Mouse (Mus musculus) B cell, adult 62 days (primary cell): ENCODE results near the gene Pradc1. TPM values are rescaled to one million over a fixed set of nuclear protein-coding genes. Genes with fewer than 3 reads are reported as not detected.

Experiments
- total RNA-seq: library from RNA; stranded (reverse); gene quantifications from 4 replicates; pipeline ENCODE4 v1.2.4, GENCODE M21; 2023

The Pradc1 gene
- 10.2 to 20.2 TPM (median 11.7 TPM) in 4 replicates for total RNA-seq

DNA sequence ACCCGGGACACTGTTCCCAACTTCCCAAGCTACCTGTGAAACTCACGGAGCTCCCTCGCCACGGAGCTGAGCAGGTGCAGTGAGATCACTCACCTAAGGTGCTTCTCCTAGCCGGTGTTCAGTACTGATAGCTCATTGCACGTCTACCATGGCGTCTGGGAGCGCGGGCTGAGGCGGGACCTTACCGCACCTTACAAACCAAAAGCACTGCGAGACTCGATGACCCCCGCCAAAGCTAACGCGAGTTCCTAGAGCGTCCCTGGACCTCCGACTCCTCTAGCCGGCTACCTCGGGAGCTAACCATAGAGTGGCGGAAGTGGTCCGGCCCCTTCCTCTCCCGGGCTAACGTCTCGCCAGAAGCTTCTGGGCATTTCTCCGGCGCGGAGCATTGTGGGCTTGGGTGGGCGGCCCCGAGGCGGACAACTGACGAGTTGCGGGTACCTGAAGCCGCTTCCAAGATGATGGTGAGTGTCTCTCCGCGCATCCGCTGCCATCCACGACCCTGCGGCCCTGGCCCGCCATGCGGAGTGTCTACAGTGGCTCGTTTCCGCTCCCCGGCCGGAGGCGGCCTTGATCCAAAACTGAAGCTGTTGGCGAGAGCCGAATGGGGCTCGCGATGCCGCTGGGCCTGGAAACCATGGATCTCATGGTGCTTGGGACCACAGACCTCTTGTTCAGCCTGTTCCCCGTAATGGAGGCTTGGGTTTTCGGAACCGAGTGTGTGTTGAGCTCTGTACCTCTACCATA lies at the start of gene Pradc1:
Pradc1 (minus strand) TSS at position 307 of the 747 bp plus-strand sequence.

DNA sequence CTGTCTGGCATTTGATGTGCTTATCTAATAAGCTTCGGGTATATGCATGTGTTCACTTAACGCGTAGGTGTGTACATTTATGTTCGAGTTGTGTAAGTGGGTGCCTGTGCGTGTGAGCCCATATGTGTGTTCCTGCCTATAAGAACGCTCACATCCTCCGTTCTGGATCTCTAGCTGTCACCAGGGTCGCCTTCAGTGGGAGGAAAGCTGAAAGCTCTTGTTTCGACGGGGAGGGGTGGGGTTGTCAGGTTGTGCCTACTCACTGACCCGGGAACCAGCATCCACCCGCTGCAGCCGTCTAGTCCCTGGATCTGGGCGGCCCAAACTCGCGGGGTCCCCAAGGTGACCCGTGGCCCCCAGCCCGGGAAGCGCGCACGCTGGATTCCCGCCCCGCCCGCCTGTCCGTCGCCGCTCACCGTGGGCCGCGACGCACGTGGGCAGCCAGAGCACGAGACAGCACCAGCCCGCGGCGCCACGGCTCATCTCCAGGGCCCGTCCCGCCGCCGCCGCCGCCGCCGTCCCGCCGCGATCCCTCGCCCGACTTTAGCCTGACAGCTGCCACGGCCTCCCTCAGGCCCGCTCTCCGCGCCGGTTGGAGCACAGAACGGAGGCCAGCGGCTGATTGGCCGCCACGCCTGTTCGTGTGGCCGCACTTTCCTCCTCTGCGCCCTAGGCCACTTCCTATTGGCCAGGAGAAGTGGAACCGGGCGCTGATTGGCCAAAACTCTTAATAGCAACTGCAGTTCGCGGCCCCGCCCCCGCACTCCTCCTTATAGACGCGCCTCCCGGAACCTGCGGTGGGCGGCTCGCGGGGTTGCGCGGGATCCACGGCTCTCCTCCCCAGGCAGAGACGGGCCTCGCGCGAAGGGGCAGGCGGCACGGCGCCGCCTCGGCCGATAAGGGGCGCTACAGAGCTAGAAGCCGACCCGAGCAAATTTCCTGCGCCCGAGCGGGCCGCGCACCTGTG lies 790 bp downstream of the Pradc1 start, which contains the start of gene Cct7:
Cct7 (plus strand) TSS at position 818 of the 967 bp plus-strand sequence.

DNA sequence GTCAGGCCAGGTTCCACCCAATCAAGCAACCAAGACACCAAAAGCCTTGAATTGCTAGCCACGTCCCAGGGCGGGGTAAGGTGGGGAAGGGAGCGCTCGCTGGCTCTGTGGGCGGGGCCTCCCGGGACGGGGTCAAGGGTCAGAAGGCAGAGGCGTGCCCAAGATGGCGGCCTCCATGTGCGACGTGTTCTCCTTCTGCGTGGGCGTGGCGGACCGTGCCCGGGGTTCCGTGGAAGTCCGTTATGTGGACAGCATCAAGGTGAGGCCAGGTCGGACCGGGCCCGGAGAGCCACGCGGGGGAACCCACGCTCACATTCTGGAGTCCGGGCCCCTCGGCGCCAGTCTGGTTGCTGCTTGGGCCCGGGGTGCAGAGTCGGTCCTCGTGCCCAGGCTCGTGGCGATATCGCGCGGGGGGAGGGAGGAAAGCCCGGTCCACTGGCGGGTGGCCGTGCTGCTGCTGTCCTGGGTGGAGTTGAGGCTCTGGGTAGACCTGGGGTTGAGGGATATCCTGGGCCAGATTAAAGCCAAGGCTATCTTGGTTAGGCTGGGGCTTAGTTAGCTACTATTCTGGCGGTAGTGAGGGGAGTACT lies 19.8 kb downstream of the Pradc1 start, which contains the start of gene Smyd5:
Smyd5 (plus strand) TSS at position 148 of the 590 bp plus-strand sequence.

GRCm38 (mm10) chr6:85423836-85424379 lies 27.9 kb downstream of the Pradc1 start, which contains the start of gene Noto:
Gene Noto (plus strand): TSS chr6:85423886.

Other genes with a start within 250 kb of the Pradc1 start
- gene Sfxn5, start 118.5 kb downstream of the Pradc1 start, total RNA-seq, result 13.0 to 17.2 TPM (median 14.0 TPM) in 4 replicates
- gene Rab11fip5, start 77.3 kb downstream of the Pradc1 start, total RNA-seq, result 1.2 to 2.2 TPM (median 1.7 TPM) in 4 replicates
- gene Noto, start 28.1 kb downstream of the Pradc1 start, total RNA-seq, result not detected in 4 replicates
- gene Smyd5, start 20.0 kb downstream of the Pradc1 start, total RNA-seq, result 42.4 to 49.5 TPM (median 45.6 TPM) in 4 replicates
- 136 to 160 TPM (median 153 TPM) in 4 replicates for gene Cct7, start 456 bp downstream of the Pradc1 start, total RNA-seq
- gene Fbxo41, start 51.0 kb upstream of the Pradc1 start, total RNA-seq, result not detected in 4 replicates
- 0.41 to 0.88 TPM (median 0.67 TPM) in 4 replicates for gene Egr4, start 61.6 kb upstream of the Pradc1 start, total RNA-seq
- 4.4 to 5.7 TPM (median 5.1 TPM) in 4 replicates for gene Alms1, start 135.6 kb upstream of the Pradc1 start, total RNA-seq